Mouse (Mus musculus): Measurements from ENCODE around the gene Uchl3. TPM values are rescaled to one million over a fixed set of nuclear protein-coding genes. Genes with fewer than 3 reads are reported as not detected.

Gene Uchl3
- polyA plus RNA-seq, 1 experiment from 2014 or later: 97.6 TPM

DNA sequence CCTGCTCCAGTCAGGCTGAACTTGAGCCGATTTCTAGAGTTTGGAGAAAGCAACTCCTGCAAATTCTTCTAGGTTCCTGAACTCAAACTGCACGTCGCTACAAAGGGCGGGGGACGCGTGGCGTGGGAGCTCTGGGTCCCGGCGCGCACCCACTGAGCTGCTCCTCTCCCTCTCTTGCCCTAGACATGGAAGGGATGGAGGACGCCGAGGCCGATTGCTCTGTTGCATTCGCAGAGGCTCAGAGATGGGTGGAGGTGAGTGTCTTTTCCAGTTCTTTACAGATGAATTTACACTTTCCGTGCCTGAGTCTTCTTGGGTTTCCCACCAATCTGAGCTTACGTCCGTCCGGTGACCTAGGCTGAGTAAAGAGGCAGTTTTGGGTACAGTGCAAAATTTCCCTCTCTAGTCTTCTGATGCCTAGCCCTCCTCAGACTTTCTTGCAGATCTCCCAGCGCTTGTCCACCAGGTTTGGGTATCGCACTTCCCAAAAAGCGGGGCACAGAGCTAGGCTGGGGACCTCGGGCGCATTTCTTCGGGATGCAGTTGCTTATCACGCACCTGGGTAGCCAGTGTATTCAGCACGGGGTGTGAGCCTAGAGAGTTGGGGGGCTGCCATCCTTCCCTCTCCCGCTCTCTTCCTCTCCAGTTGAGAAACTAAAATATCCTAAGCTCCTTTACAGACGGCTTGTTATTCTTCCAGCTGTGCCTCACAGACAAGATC lies 76.4 kb downstream of the Uchl3 start:
- ATAC-seq (ENCODE audit: insufficient number of reproducible peaks, insufficient read depth, low FRiP score, low read depth): no peak
- Histone ChIP-seq H3K9ac (ENCODE audit: low read length) (peak overlapping the region; percentile 85), H3K36me3 (ENCODE audit: control insufficient read depth, insufficient read depth, low read length) (no peaks in the 10 kb centered on the region), H3K9me3 (ENCODE audit: control insufficient read depth, low read length) (no peaks in the 10 kb centered on the region), H3K4me3 (ENCODE audit: control insufficient read depth in 1 of 2, insufficient read depth in 1 of 2, low read depth in 1 of 2, low read length in 2 of 2) (peak overlapping the region; percentile 85 to 87), H3K4me1 (ENCODE audit: control insufficient read depth in 2 of 2, insufficient read depth in 2 of 2, low read length in 2 of 2) (peaks cover 9 to 19% of the 10 kb centered on the region in 2 experiments), H3K27me3 (ENCODE audit: control insufficient read depth, insufficient read depth, low read length) (no peaks in the 10 kb centered on the region), H3K27ac (replicated peaks in 1 of 2; ENCODE audit: control insufficient read depth in 1 of 2, insufficient read depth in 1 of 2, low read depth in 2 of 2, low read length in 2 of 2) (no peak overlapping the region), H3K4me2 (ENCODE audit: low read length) (peak overlapping the region; percentile 97)
- under 1% methylated on average over 28 of the region's 28 CpGs for WGBS

DNA sequence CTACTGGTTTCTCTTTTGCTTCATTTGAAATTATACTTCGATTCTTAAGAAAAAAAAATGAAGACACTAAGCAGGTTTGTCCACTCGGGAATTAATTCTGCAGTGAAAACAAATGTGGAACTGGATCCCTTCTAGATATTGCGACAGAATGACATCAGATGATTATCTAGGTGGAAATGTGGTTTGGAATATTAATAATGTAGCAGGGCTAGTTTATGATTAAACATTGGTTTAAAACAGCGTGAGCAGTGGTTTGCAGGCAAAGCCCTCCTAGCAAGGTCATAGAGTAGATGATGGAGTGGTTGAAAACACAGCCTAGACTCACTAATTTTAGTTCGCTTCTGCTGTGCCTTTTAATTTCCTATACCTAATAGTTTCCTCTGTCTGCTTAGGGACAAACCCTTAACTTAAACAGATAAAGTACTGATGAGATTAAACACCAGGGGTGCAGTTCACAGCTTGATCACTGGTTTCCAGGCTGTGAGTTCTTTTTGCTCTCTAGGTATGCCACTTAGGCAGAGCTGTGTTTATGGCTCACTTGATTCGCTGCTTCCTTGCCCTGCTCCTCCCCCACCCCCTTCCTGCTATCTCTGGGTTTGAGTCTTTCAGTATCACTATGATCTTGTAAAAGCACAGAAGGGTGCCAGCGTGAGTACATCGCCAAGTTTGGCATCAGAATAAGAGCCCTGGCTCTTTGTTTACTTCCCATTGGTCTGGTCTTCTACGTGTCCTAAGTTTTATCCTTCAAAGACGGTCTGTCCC lies 80.0 kb downstream of the Uchl3 start:
- no peak for ATAC-seq (ENCODE audit: insufficient number of reproducible peaks, insufficient read depth, low FRiP score, low read depth)
- Histone ChIP-seq H3K9ac (ENCODE audit: low read length) (no peak overlapping the region), H3K4me1 (ENCODE audit: control insufficient read depth in 2 of 2, insufficient read depth in 2 of 2, low read length in 2 of 2) (peaks cover 6 to 7% of the 10 kb centered on the region in 2 experiments; a peak in 3 of 4 replicates), H3K4me3 (ENCODE audit: control insufficient read depth in 1 of 2, insufficient read depth in 1 of 2, low read depth in 1 of 2, low read length in 2 of 2) (no peak overlapping the region), H3K4me2 (ENCODE audit: low read length) (peak overlapping the region; percentile 21; the same call in 1 of the 2 replicates), H3K27me3 (ENCODE audit: control insufficient read depth, insufficient read depth, low read length) (no peaks in the 10 kb centered on the region), H3K36me3 (ENCODE audit: control insufficient read depth, insufficient read depth, low read length) (no peaks in the 10 kb centered on the region), H3K27ac (replicated peaks in 1 of 2; ENCODE audit: control insufficient read depth in 1 of 2, insufficient read depth in 1 of 2, low read depth in 2 of 2, low read length in 2 of 2) (no peak overlapping the region), H3K9me3 (ENCODE audit: control insufficient read depth, low read length) (no peaks in the 10 kb centered on the region)
- 25% methylated on average over 10 of the region's 10 CpGs for WGBS

DNA sequence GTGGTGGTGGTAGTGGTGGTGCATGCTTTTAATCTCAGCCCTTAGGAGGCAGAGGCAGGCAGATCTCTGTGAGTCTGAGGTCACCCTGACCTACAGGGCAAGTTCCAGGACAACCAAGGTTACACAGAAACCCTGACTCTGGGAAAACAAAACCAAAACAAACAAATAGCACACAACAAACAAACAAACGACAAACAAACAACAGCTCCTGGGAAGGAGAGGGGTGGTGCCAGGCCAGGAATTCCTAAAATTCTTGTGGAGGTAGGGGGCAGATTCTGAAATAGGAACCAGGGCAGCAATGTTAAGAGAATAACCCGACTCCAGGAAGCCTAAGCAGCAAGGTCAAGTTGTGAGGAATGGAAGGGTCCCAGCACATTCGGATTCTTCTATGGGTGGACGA lies 83.7 kb downstream of the Uchl3 start:
- no peaks in the 10 kb centered on the region for H3K9me3 ChIP-seq (ENCODE audit: control insufficient read depth, low read length)
- no peaks in the 10 kb centered on the region for H3K36me3 ChIP-seq (ENCODE audit: control insufficient read depth, insufficient read depth, low read length)
- no peak for ATAC-seq (ENCODE audit: insufficient number of reproducible peaks, insufficient read depth, low FRiP score, low read depth)
- no peaks in the 10 kb centered on the region for H3K27me3 ChIP-seq (ENCODE audit: control insufficient read depth, insufficient read depth, low read length)
- 83% methylated on average over 4 of the region's 4 CpGs for whole genome bisulfite sequencing
- no peak overlapping the region for H3K27ac ChIP-seq (replicated peaks in 1 of 2; ENCODE audit: control insufficient read depth in 1 of 2, insufficient read depth in 1 of 2, low read depth in 2 of 2, low read length in 2 of 2)
- H3K4me3 ChIP-seq (ENCODE audit: control insufficient read depth in 1 of 2, insufficient read depth in 1 of 2, low read depth in 1 of 2, low read length in 2 of 2): no peak overlapping the region
- H3K4me2 ChIP-seq (ENCODE audit: low read length): no peak overlapping the region
- peaks cover 0 to 6% of the 10 kb centered on the region in 2 experiments; a peak in 3 of 4 replicates for H3K4me1 ChIP-seq (ENCODE audit: control insufficient read depth in 2 of 2, insufficient read depth in 2 of 2, low read length in 2 of 2)
- H3K9ac ChIP-seq (ENCODE audit: low read length): no peak overlapping the region

Other genes starting within 250 kb of the Uchl3 start
- gene Tbc1d4, start 44.8 kb upstream of the Uchl3 start, polyA plus RNA-seq (2014; fragmentation: Nextera tagmentation; extraction: Ambion mirVana): 20.5 and 23.9 TPM in 2 replicates
- gene Commd6, start 13.3 kb upstream of the Uchl3 start, polyA plus RNA-seq (2014; fragmentation: Nextera tagmentation; extraction: Ambion mirVana): 79.4 and 91.8 TPM in 2 replicates
- gene Gm9922, start 75.8 kb downstream of the Uchl3 start, polyA plus RNA-seq (2014; fragmentation: Nextera tagmentation; extraction: Ambion mirVana): 3.8 and 5.3 TPM in 2 replicates
- gene Lmo7, start 76.0 kb downstream of the Uchl3 start, polyA plus RNA-seq (2014; fragmentation: Nextera tagmentation; extraction: Ambion mirVana): 241 and 275 TPM in 2 replicates